Mouse (Mus musculus): ENCODE results near the gene Per1. TPM values are rescaled to one million over a fixed set of nuclear protein-coding genes. Genes with fewer than 3 reads are reported as not detected.

Per1 gene
- total and polyA plus RNA-seq, 2 experiments from 2014 or later = 15.4 to 28.5 TPM

DNA sequence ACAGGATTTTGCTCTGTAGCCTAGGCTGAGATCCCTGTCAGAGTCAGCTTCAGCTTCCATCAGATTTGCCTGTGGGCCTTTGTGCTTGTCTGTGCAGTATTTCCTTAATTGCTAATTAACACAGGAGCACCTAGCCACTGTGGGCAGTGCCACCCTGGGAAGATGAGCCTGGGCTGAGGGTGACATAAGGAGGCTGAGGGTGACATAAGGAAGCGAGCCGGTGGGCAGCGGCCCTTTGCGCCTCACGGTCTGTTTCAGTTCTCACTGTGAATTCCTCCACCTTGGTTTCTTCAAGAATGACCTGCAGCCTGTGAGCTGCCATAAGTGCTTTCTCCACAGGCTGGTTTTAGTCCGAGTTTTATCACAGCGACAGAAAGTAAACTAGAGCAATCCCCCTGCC, 13.4 kb upstream of the Per1 start:
- TF ChIP-seq CTCF (IDR thresholded peaks at IDR 0.05) = no peak
- 88% methylated on average over 7 of the region's 7 CpGs for WGBS

DNA sequence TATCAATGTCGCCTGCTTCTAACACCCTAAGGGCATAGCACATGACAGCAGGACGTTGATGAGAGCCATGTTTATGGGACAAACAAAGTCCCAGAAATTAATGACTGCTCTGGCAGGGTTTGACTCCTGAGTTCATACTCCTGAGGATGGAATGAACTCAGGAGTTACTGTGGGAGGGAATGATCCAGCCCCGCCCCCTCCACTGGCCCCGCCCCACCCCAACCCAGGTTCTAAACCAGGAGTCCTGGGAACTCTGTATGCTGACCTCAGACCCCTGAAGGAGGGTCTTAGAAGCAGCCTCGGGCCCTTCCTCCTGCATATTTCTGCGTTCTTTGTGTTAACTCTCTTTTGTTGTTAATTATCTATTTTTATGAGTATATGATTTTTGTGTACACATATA, 9.4 kb upstream of the Per1 start:
- H3K9me3 ChIP-seq (ENCODE audit: low read length) = no peaks in the 10 kb centered on the region
- no peak for TF ChIP-seq CTCF (IDR thresholded peaks at IDR 0.05)
- WGBS = 62% methylated on average over 6 of the region's 6 CpGs
- ATAC-seq (ENCODE audit: low FRiP score) (no peak), DNase-seq (ENCODE audit: low spot score) (no peak)
- no peak overlapping the region for H3K9ac ChIP-seq (replicated peaks; ENCODE audit: low read length, poor library complexity, severe bottlenecking)
- H3K4me1 ChIP-seq (ENCODE audit: insufficient read depth, low read length) = peaks cover 13% of the 10 kb centered on the region; the same call in 1 of the 2 replicates
- no peak overlapping the region for H3K4me2 ChIP-seq (ENCODE audit: low read depth, low read length, poor library complexity, severe bottlenecking)
- H3K27ac ChIP-seq (ENCODE audit: low read depth, low read length) = no peak overlapping the region
- H3K27me3 ChIP-seq (ENCODE audit: insufficient read depth, low read length) = no peaks in the 10 kb centered on the region
- H3K36me3 ChIP-seq (ENCODE audit: insufficient read depth, low read length) = peaks cover 7% of the 10 kb centered on the region; the same call in 1 of the 2 replicates
- no peak overlapping the region for H3K4me3 ChIP-seq (ENCODE audit: low read depth, low read length)

More for the DNA sequence above, 13.4 kb upstream of the Per1 start:
- no peak overlapping the region for H3K9ac ChIP-seq (replicated peaks; ENCODE audit: low read length, poor library complexity, severe bottlenecking)
- DNase-seq (ENCODE audit: low spot score) (no peak), ATAC-seq (ENCODE audit: low FRiP score) (no peak)
- H3K4me1 ChIP-seq (ENCODE audit: insufficient read depth, low read length) = no peaks in the 10 kb centered on the region
- no peak overlapping the region for H3K27ac ChIP-seq (ENCODE audit: low read depth, low read length)
- no peaks in the 10 kb centered on the region for H3K9me3 ChIP-seq (ENCODE audit: low read length)
- H3K27me3 ChIP-seq (ENCODE audit: insufficient read depth, low read length) = no peaks in the 10 kb centered on the region
- no peaks in the 10 kb centered on the region for H3K36me3 ChIP-seq (ENCODE audit: insufficient read depth, low read length)
- H3K4me2 ChIP-seq (ENCODE audit: low read depth, low read length, poor library complexity, severe bottlenecking) = no peak overlapping the region
- no peak overlapping the region for H3K4me3 ChIP-seq (ENCODE audit: low read depth, low read length)

DNA sequence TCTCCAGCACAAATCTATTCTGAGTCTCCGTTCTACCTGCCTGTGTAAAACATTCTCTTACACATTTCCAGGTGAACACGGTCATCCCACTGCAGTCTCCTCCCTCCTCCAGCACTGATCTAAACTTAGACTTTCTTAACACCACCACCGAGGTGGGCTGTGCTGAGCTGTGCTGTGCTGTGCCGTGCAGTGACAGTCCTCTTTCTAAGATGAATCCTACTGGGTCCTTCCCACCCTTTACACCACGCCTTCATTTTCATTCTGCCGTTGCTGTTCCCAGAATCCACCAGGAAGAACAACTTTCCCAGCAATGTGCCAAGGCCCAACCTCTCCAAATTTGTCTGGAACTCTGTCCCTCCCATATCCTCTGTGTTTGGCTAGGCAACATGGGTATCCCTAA, 8.6 kb upstream of the Per1 start:
- H3K4me3 ChIP-seq (ENCODE audit: low read depth, low read length) = no peak overlapping the region

DNA sequence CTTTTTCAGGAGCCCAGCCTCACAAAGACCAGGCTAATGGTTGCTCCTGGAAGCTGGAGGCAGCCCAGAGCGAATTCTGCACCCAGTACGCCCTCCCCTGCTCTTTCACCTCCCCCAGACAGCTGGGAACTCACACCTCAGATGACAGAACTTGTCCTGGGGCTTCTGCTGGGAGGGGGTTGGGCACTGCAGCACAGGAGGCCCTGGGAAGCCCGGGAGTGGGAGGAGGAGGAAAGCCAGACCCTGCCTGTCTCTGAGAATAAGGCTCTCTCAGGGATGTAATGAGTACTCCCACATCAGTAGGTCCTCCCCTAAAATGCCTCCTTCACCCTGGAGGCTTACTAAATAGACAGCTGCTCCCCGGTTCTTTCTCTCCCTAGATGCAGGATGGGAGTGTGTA, 7.9 kb upstream of the Per1 start:
- WGBS = 42% methylated on average over 4 of the region's 4 CpGs
- ATAC-seq (ENCODE audit: low FRiP score) (no peak), DNase-seq (ENCODE audit: low spot score) (no peak)

More for the DNA sequence above, 8.6 kb upstream of the Per1 start:
- Histone ChIP-seq H3K27ac (ENCODE audit: low read depth, low read length) (no peak overlapping the region), H3K9me3 (ENCODE audit: low read length) (no peaks in the 10 kb centered on the region), H3K36me3 (ENCODE audit: insufficient read depth, low read length) (peaks cover 7% of the 10 kb centered on the region; the same call in 1 of the 2 replicates), H3K4me2 (ENCODE audit: low read depth, low read length, poor library complexity, severe bottlenecking) (no peak overlapping the region), H3K9ac (replicated peaks; ENCODE audit: low read length, poor library complexity, severe bottlenecking) (no peak overlapping the region), H3K4me1 (ENCODE audit: insufficient read depth, low read length) (peaks cover 16% of the 10 kb centered on the region; the same call in 1 of the 2 replicates), H3K27me3 (ENCODE audit: insufficient read depth, low read length) (no peaks in the 10 kb centered on the region)
- TF ChIP-seq CTCF (IDR thresholded peaks at IDR 0.05) = no peak
- no peak for DNase-seq (ENCODE audit: low spot score)
- 68% methylated on average over 6 of the region's 6 CpGs for WGBS
- no peak for ATAC-seq (ENCODE audit: low FRiP score)

DNA sequence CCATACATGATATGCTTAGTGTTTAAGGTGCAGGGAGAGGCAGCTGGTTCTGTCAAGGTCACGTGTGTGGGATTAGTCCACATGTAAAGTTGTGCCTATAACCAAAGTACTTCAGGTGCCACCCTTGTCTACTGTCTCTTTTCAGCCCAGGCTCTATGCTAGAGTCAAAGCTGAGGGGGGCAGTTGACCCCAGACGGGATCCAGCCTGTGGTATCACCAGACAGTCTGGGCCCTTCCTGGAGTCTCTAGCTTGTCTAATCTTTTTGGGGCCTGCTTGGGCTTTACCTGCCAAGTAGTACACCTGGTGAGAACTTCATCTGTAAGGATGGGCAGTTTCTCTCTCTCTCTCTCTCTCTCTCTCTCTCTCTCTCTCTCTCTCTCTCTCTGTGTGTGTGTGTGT, 7.4 kb upstream of the Per1 start:
- DNase-seq (ENCODE audit: low spot score) = no peak
- H3K9ac ChIP-seq (replicated peaks; ENCODE audit: low read length, poor library complexity, severe bottlenecking) = no peak overlapping the region; the same call in 1 of the 2 replicates

More for the DNA sequence above, 7.9 kb upstream of the Per1 start:
- Histone ChIP-seq H3K27ac (ENCODE audit: low read depth, low read length) (no peak overlapping the region), H3K4me2 (ENCODE audit: low read depth, low read length, poor library complexity, severe bottlenecking) (no peak overlapping the region), H3K36me3 (ENCODE audit: insufficient read depth, low read length) (peaks cover 13% of the 10 kb centered on the region; the same call in 1 of the 2 replicates), H3K9me3 (ENCODE audit: low read length) (no peaks in the 10 kb centered on the region), H3K9ac (replicated peaks; ENCODE audit: low read length, poor library complexity, severe bottlenecking) (no peak overlapping the region), H3K4me3 (ENCODE audit: low read depth, low read length) (no peak overlapping the region), H3K4me1 (ENCODE audit: insufficient read depth, low read length) (peaks cover 16% of the 10 kb centered on the region; the same call in 1 of the 2 replicates), H3K27me3 (ENCODE audit: insufficient read depth, low read length) (no peaks in the 10 kb centered on the region)
- no peak for TF ChIP-seq CTCF (IDR thresholded peaks at IDR 0.05)

DNA sequence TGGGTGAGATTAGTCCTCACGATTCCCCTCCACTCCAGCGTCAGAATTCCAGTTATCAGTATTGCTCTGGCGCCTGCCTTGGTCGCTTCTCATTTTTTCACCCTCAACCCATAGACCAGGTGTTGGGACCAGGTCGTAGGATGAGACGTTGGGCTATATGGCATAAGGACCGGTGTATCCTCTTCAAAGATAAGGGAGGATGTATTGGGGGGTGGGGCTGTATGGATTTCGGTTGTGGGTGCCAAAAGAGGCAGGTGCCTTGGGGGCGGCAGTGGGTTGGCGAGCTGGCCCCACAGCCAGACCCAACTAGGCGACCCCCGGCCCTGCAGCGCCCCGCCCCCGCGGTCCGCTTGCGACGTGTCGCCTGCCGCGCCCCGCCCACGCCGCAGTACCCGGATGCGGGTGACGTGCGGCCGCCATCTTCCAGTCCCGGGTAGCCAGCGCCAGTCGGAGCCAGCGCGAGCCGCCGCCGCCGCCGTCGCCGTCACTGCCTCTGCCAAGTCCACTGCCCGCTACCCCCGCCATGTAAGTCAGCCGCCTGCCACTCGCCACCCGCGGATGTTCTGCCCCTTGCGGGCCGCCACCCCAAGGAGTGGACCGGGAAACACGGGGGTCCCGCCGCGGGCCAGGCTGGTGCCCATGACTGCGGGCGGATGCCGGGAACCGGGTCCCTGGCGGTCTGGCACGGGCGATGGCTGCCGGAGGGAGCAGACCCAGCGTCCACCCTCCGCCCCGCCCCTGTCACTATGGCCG, 6.7 kb upstream of the Per1 start, which contains the start of gene Vamp2:
TSS of gene Vamp2 (plus strand) at position 388 of the 753 bp plus-strand sequence.
- ATAC-seq (ENCODE audit: low FRiP score) = peak; percentile 87
- DNase-seq (ENCODE audit: low spot score) = peak; percentile 95
- Histone ChIP-seq H3K4me2 (ENCODE audit: low read depth, low read length, poor library complexity, severe bottlenecking) (peak within 1 kb of the TSS; percentile 97), H3K27ac (ENCODE audit: low read depth, low read length) (peak within 1 kb of the TSS; percentile 99), H3K36me3 (ENCODE audit: insufficient read depth, low read length) (peaks cover 13% of the 10 kb centered on the region; the same call in 1 of the 2 replicates), H3K4me1 (ENCODE audit: insufficient read depth, low read length) (peaks cover 16% of the 10 kb centered on the region; the same call in 1 of the 2 replicates), H3K27me3 (ENCODE audit: insufficient read depth, low read length) (no peaks in the 10 kb centered on the region), H3K4me3 (ENCODE audit: low read depth, low read length) (peak within 1 kb of the TSS; percentile 95), H3K9me3 (ENCODE audit: low read length) (no peaks in the 10 kb centered on the region), H3K9ac (replicated peaks; ENCODE audit: low read length, poor library complexity, severe bottlenecking) (peak within 1 kb of the TSS; percentile 100)
- TF ChIP-seq CTCF (IDR thresholded peaks at IDR 0.05) = no peak; the same call in 1 of the 2 replicates
- WGBS = 1% methylated on average over 62 of the region's 67 CpGs

More for the DNA sequence above, 7.4 kb upstream of the Per1 start:
- Histone ChIP-seq H3K4me3 (ENCODE audit: low read depth, low read length) (no peak overlapping the region), H3K4me1 (ENCODE audit: insufficient read depth, low read length) (peaks cover 16% of the 10 kb centered on the region; the same call in 1 of the 2 replicates), H3K36me3 (ENCODE audit: insufficient read depth, low read length) (peaks cover 13% of the 10 kb centered on the region; the same call in 1 of the 2 replicates), H3K4me2 (ENCODE audit: low read depth, low read length, poor library complexity, severe bottlenecking) (peak overlapping the region; percentile 97), H3K27me3 (ENCODE audit: insufficient read depth, low read length) (no peaks in the 10 kb centered on the region), H3K27ac (ENCODE audit: low read depth, low read length) (peak overlapping the region; percentile 99), H3K9me3 (ENCODE audit: low read length) (no peaks in the 10 kb centered on the region)
- TF ChIP-seq CTCF (IDR thresholded peaks at IDR 0.05) = no peak
- WGBS = 67% methylated on average over 2 of the region's 2 CpGs
- no peak for ATAC-seq (ENCODE audit: low FRiP score)
